Mouse (Mus musculus) lung, adult 2 months (tissue): ENCODE data around the gene Cfd. TPM values are rescaled to one million over a fixed set of nuclear protein-coding genes. Genes with fewer than 3 reads are reported as not detected.

Experiments used
- DNase-seq: peaks from one replicate; pipeline ENCODE4 v3.0.0; 2022
- H3K4me1 ChIP-seq: fragments of 200-500 bp; 2 replicates; pipeline ENCODE4 v1.6.1; 2011; ENCODE audit warnings: low read length; ENCODE audit not compliant: control insufficient read depth, insufficient read depth
- H3K4me3 ChIP-seq: fragments of 200-500 bp; replicated peaks from 2 replicates; pipeline ENCODE3; 2011; ENCODE audit warnings: low read depth, mild to moderate bottlenecking, control low read depth, low read length; ENCODE audit errors: extremely low read depth
- CTCF ChIP-seq: fragments of 200-500 bp; IDR thresholded peaks from 2 replicates; pipeline ENCODE4 v1.5.1; 2011; ENCODE audit warnings: mild to moderate bottlenecking, low read length, control low read depth; ENCODE audit not compliant: insufficient read depth
- POLR2A ChIP-seq: fragments of 200-500 bp; IDR thresholded peaks from 2 replicates; pipeline ENCODE4 v1.6.1; 2011; ENCODE audit warnings: low read depth, mild to moderate bottlenecking, control low read depth, low read length, borderline replicate concordance; ENCODE audit errors: extremely low read depth
- WGBS: fragments of 180-500 bp; shearing (Covaris S2); methylation state at CpG from one replicate; pipeline ENCODE4 v1.1.7; 2018; 5-methylcytosine and 5-hydroxymethylcytosine counted together
- polyA plus RNA-seq: library from polyadenylated mRNA; depleted of rRNA; stranded (reverse); fragments of >200 nt; gene quantifications from 2 replicates; pipeline ENCODE4 v1.2.3, GENCODE M21; 2012

Cfd gene
- polyA plus RNA-seq, 1 experiment: 297 TPM

DNA sequence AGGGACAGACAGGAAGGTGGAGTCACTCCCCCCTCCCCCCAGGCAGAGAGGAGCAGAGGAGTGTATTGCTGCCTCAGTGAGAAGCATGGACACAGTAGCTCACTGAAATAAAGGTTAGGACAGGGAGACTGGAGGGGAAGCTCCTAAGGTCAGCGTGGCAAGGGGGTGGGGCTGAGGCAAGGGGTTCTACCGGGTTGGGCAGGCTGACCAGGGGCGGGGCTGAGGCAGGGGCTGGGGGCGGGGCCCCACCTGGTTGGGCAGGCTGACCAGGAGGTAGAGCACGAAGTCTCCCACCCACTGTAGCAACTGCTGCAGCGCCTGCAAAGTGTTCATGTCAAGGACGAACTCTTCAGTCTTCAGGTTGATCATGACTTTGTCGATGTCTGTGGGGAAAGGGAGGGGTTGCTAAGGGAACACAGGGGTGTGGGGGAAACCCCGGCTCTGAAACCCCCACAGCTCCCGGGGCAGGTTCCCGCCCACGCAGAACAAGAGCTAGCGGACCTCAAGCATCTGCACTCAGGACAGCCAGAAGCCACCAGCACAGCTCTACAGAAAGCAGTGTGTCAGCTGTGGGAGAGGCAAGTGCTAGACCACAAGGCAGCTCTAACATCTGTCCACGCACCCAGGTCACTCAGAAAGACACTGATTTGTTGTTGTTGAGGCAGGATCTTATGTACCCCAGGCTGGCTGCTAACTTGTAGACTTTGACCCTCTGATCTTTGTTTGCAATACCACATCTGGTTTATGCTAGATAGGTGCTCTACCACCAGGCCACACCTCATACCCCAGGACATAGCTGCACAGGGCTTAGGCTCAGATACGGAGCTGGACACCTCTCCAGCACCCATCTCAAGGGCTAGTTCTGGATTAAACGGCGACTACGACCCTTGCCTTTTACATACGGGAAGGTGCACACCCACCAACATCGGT lies 6.9 kb downstream of the Cfd start:
- no peaks in the 10 kb centered on the region for H3K4me1 ChIP-seq

GRCm38 (mm10) chr10:79900951-79901410 lies 10.3 kb downstream of the Cfd start:
- TF ChIP-seq POLR2A (no peak), CTCF (no peak)
- DNase-seq: no peak

More for the DNA sequence above, 6.9 kb downstream of the Cfd start:
- no peak overlapping the region for H3K4me3 ChIP-seq
- no peak for TF ChIP-seq POLR2A
- no peak for TF ChIP-seq CTCF
- WGBS: 65% methylated on average over 20 of the region's 20 CpGs
- DNase-seq: no peak

DNA sequence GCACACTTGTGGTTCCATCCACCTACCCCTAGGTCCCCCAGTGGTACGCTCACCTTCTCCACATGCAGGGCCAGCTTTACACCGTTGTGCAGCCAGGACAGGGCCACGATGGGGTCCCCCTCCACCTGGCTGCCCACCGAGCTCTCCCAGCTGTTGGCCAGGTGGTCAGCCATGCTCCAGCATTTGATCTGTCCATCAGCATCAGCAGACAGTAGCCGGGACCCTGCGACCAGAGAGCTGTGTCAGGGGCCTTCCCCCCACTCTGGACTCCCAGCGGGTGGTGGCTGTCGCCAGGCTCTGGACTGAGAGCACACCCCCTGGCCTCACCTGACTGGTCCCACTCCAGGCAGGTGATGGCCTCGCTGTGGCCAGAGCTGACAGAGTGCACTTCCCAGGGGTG lies 16.1 kb downstream of the Cfd start:
- no peak for DNase-seq

More at GRCm38 (mm10) chr10:79900951-79901410, 10.3 kb downstream of the Cfd start:
- Histone ChIP-seq H3K4me1 (no peaks in the 10 kb centered on the region), H3K4me3 (no peak overlapping the region)
- WGBS: 69% methylated on average over 2 of the region's 2 CpGs

DNA sequence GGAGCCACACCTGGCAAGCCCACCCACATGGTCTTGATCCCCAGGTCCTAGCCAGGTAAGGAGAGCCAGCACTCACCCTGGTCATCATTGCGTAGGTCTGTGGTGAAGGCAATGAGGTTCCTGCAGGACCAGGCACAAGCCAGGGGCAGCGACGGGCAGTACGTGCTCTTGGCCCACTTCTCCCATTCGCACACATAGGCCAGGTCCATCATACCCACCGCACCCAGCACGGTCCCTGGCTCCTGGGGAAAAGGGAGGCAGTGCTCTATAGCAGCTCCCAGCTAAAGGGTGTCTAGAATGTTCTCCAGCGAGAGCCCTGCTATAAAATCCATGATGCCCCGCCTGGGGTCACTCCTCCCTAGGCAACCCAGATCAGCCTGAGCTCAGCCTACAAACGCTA lies 16.8 kb downstream of the Cfd start:
- DNase-seq: no peak
- Histone ChIP-seq H3K4me1 (peaks cover 3% of the 10 kb centered on the region), H3K4me3 (no peak overlapping the region)
- TF ChIP-seq CTCF (no peak), POLR2A (no peak)
- 93% methylated on average over 10 of the region's 10 CpGs for WGBS

More for the DNA sequence above, 16.1 kb downstream of the Cfd start:
- 89% methylated on average over 9 of the region's 9 CpGs for WGBS
- no peak overlapping the region for H3K4me3 ChIP-seq
- TF ChIP-seq CTCF (no peak), POLR2A (no peak)
- H3K4me1 ChIP-seq: peaks cover 3% of the 10 kb centered on the region

GRCm38 (mm10) chr10:79908167-79909091 lies 17.8 kb downstream of the Cfd start, which contains the start of gene Med16:
Gene Med16 (minus strand): TSS chr10:79908923.
- peaks cover 3% of the 10 kb centered on the region for H3K4me1 ChIP-seq
- TF ChIP-seq CTCF (no peak), POLR2A (peak; percentile 38; the same call in 1 of the 2 replicates)
- H3K4me3 ChIP-seq: peak within 1 kb of the TSS; percentile 91
- peak; percentile 99 for DNase-seq
- 1% methylated on average over 52 of the region's 52 CpGs for WGBS

- Histone ChIP-seq H3K4me1 (peaks cover 3% of the 10 kb centered on the region), H3K4me3 (no peak overlapping the region)
- no peak for TF ChIP-seq POLR2A
- no peak for TF ChIP-seq CTCF
- peak; percentile 46 for DNase-seq
- WGBS: 22% methylated on average over 14 of the region's 14 CpGs
Observed at GRCm38 (mm10) chr10:79909092-79909922, 18.7 kb downstream of the Cfd start.

- no peak for DNase-seq
- Histone ChIP-seq H3K4me1 (peaks cover 7% of the 10 kb centered on the region), H3K4me3 (no peak within 1 kb of the TSS)
- TF ChIP-seq CTCF (no peak), POLR2A (no peak)
- WGBS: 96% methylated on average over 4 of the region's 4 CpGs
Observed at GRCm38 (mm10) chr10:79910556-79910955, 19.9 kb downstream of the Cfd start, which contains the start of gene Gm26602. Gene Gm26602 (plus strand): TSS chr10:79910856.

DNA sequence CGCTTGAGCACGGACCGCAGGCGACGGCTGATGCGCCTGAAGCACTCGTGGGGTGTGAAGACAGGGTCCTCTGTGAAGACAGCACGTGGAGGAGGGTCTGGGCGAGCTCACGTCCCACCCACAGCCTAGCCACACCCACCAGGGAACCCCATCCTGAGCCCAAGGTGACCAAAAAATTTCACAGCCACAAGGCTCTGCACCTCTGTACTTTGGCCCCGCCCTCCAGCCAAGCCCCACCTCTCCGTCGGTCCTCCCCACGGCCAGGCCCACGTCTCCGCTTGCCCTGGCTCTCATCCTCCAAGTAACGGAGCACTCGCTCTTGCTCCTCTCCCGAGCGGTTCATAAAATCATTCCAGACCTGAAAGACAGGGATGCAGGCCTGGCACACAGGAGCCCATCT lies 21.8 kb downstream of the Cfd start:
- WGBS: 77% methylated on average over 20 of the region's 20 CpGs

More for the DNA sequence above, 21.8 kb downstream of the Cfd start:
- no peak for TF ChIP-seq POLR2A
- TF ChIP-seq CTCF: no peak
- H3K4me1 ChIP-seq: peaks cover 14% of the 10 kb centered on the region
- H3K4me3 ChIP-seq: no peak overlapping the region
- DNase-seq: no peak
